Mouse (Mus musculus): ENCODE measurements around the gene Aak1.

DNA sequence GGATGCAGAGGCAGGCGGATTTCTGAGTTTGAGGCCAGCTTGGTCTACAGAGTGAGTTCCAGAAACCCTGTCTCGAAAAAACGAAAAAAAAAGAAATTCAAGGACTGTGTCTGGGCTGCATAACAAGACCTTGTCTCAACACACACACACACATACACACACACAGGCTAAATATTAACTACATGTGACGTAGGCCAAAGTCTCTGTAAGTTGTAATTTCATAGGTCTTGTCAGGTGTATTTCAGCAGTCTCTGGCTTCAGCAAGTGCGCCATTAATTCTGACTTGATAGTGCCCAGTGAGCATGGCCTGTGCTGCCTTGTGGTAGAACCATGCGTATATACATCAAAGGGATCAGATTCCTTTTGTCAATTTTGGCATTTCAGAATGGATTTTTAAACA is 152.7 kb downstream of the Aak1 start:
- TF ChIP-seq CTCF (IDR thresholded peaks at IDR 0.05; ENCODE audit: low read depth), result no peak
- no peak for TF ChIP-seq EP300 (IDR thresholded peaks at IDR 0.05; ENCODE audit: low read depth)
